Mouse (Mus musculus): Measurements from ENCODE around the gene Srcin1.

DNA sequence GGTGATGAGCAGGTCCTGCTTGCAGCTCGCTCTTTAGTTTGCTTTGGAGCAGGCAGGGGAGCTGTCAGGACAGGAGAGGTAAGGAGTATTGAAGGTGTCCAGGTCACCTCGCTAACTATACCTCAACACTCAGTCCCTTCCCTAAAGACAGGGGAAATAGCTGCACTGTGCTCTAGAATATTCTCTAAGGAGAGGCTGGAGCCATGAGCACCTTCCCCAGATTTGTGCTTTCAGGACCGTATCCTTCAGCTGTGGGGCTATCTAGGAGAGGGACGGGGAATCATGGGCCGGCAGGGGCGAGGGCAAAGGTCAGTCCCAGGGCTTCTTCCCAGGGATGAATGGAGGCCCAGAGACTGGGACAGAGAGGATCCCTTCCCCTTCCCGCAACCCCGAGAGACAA lies 23.8 kb downstream of the Srcin1 start:
- no peak for TF ChIP-seq CTCF (IDR thresholded peaks at IDR 0.05; ENCODE audit: control insufficient read depth, insufficient read depth, insufficient replicate concordance, low read depth, low read length)
- TF ChIP-seq POLR2A (IDR thresholded peaks at IDR 0.05; ENCODE audit: control insufficient read depth, low read depth, low read length) = no peak

Data from testis, adult 2 months (tissue).